Mouse (Mus musculus) olfactory bulb, adult 2 months (tissue): ENCODE results near the gene Tmem51.

ENCODE experiments used
- CTCF ChIP-seq: fragments of 200-500 bp; IDR thresholded peaks from 2 replicates; pipeline ENCODE4 v1.5.1; 2012; ENCODE audit warnings: low read depth, mild to moderate bottlenecking, low read length, moderate library complexity; ENCODE audit not compliant: insufficient read depth
- POLR2A ChIP-seq: fragments of 200-500 bp; IDR thresholded peaks from 2 replicates; pipeline ENCODE4 v1.6.1; 2012; ENCODE audit warnings: mild to moderate bottlenecking, low read depth, low read length, moderate library complexity; ENCODE audit not compliant: insufficient read depth

- TF ChIP-seq CTCF: no peak
- no peak for TF ChIP-seq POLR2A
These were observed 13.3 kb downstream of the Tmem51 start for GRCm38 (mm10) chr4:142070840-142071239.
